Mouse (Mus musculus): ENCODE measurements at regions not wholly inside any gene's neighbourhood (a gene's known extent, or its start where the extent isn't known, plus 50 kb on each side); places are given as distances from the start of the nearest gene placed in this dataset.

DNA sequence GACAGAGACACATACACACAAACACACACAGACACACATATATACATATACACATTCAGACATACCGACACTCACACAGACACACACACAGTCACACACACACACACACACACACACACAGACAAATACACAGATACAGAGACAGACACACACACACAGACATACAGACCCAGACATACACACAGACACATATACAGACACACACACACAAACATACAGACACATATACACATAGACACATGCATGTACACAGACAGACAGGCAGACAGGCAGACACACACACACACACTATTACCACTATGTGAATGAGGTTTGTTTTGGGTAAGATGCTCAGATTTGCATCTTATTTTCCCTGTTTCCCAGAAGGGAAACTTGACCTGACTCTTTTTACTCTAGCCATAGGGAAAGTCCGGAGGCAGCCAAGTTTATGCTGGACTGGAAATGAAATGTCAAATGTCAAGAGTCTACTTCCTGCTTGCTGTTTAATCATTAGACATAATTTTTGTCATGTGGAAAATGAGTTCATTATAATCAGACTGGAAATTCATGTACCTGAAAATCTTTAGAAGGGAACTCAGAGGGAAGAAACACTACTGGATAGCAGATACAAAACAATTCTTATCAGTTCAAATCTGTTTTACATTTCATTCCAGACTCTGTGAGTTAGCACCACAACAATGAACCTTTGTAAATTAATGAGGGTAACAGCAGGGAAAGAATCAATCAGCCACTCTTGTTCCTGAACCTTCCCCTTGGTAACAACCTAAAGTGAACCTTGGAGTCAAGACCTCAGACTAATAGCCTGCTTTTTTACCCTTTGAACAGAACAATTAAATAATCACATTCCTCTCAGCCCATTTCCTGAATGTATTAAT is 651.1 kb downstream of the Gsdmc2 start:
- no peak for DNase-seq (ENCODE audit: low spot score in 2 of 2)

DNA sequence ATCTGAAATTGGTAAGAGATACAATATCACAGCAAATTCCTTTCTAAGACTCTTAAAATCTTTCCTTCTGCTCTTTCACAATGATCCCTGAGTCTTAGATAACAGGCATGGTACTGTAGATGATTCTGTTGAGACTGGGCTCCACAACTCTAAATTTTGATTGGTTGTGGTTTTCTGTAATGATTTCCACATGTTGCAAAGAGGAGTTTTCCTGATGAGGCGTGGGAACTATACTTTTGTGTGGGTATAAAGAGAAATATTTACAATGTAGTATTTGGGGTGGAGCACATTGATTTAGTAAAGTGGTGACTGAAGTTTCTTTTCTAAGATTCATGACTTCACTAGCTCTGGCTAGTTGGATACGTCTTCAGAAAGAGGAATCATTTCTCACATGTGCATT is 653.2 kb downstream of the Gsdmc2 start:
- DNase-seq (ENCODE audit: low spot score in 2 of 2) = no peak

DNA sequence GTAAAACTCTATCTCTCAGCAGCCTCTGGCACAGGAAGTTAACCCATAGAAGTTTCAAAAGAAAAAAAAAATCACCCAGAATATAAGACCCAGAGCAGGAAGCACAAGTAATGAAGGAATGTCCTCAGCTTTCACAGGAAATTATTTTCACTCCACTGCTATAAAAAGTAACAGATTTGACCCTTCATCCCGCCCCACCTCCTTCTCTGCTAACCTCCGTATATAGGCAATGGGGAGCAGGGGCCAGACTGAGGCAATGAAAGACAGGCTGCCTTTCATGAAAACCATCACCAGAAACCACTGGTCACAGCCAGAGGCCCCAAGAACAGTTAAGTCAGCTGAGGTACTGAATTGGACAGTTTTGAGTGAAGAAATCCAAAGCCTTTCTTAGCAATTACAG is 654.9 kb downstream of the Gsdmc2 start:
- no peak for DNase-seq (ENCODE audit: low spot score in 2 of 2)

DNA sequence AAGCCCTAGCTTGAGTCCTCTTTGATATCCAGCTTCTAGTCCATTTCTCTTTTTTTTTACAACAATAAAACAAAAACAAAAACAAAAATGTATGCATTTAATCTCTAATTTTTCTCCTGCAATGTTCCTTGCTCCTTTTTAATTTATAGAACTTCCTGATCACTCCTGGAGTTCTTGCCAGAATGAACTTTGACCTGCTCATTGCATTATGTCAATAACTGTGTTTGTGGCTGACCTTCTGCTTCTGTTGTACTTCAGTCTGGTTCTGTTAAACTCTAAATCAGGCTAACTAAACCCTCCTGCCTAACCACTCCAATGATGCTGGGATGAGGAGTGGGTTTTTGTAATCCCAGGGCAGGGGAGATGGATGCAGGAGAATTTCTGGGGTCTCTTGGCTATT is 674.0 kb downstream of the Gsdmc2 start:
- DNase-seq (ENCODE audit: low spot score in 2 of 2) = no peak

DNA sequence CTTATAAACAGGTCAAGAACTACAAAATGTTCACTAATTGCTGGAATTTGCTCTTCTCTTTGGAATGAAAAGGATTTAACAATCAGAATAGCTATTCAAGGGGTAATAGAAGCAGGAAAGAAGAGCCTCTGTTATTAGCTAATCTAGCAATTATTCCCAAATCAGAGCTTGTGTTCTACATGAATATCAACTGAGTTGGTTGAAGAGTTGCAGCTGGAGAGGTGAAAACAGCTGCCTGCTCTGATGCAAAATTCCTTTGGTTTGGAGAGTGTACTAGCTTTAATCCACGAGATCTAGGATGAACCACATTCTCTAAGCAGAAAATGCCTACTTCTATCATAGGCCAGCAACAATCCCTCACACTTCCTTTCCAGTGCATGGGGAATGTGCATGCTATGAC is 674.8 kb downstream of the Gsdmc2 start:
- DNase-seq (ENCODE audit: low spot score in 2 of 2) = no peak

DNA sequence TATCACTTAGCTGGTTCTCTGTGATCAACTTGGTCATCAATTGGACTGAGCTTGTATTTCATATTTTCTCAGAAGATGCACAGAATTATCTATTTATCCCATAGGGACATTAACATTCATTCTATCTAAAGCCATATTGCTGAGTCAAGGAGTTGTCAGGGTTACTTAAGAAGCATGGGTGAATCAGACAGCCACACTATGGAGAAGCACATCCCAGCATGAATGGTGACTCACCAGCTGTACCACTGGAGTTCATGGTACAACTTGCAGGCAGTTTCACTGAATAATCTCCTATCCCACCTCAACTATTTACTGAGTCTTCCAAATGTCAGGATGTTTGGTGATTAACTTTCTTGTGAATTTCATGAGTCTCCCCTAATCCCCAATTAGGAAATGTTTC is 678.6 kb downstream of the Gsdmc2 start:
- DNase-seq (ENCODE audit: low spot score in 2 of 2) = no peak

DNA sequence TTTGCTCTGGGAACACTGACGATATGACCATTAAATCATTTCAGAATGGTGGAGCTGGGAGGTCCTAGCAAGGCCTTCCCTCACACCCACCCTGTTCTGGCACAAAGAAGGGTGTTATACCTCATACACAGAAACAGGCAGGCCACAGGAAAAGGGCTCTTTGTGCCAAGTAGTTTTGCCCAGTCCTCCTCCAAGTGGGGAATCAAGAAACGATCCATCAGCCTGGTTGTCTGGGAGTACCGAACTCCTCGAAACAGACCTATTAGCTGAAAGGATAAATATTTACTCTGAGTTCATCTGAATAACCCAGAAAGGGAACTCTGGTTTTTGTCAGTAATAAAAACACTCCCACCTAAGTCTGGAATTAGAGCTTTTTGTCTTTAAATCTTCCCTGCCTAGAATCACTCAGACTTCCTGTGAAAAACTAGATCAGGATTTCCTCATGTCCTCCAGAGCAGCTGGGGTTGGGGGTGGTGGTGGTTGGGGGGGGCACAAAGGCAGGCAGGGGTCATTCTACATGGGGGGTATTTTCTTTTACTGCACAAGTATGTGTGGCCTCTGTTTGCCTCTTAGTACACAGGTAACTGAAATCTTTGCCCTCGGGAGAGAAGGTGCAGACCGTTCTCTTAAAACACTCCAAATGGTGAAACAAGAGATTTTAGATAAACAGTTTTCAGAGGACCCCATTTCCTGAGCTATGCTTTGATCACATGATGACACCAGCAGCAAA is 681.3 kb downstream of the Gsdmc2 start:
- no peak for DNase-seq (ENCODE audit: low spot score in 2 of 2)

DNA sequence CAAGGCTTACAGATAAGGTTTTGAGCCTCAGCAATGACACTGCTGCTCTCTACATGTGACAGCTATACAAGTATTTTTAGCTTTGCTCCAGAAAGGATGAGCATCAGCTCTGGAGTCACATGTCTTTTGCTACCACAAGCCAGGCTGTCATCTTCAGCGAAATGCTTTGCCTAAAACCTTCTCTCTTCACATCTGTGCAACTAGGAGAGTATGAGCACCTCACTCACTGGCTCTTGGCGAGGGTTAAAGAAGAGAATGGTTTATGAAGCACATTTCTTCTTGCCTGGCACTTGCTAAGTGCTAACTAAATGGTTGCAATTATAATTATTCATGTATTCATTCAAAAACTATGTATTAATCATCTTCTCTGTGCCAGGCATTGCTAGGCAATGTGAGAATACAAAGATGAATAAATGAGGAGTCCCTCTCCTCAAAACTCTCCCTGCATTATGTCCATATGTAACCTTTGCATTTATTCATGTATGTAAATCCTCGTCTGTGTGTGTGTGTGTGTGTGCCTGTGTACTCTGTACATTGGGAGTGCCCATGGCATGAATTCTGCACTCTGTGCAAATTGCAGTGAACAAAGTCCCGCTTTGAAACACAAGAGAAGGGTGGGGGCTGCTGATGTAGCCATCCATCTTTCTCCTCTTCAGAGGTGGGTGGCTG is 682.0 kb downstream of the Gsdmc2 start:
- DNase-seq (ENCODE audit: low spot score in 2 of 2) = no peak

DNA sequence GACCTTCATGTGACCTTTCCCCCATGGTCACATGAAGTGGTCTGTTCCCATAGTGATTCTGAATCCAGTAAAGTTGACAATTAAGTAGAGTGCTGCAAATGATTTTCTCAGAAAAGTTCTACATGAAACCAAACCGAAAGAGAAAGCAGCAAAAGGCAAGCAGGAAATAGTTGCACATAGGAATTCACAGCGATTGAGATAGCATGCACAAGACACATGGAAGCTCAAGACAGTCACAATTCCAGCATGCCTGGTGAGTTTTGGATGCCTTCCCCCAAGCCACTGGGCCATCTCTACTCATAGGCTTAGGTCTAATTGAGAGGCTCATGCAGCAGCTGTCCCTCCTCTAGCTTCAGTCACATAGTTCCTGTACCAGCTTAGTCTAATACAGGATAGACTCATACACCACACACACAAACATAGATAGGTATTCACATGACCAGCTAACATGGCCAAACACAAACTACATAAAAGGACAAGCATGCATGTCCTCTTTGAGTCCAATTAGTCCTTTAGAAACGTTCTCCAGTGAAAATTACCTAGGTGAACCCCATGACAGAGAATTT is 721.8 kb downstream of the Gsdmc2 start:
- DNase-seq (ENCODE audit: low spot score in 2 of 2) = no peak

DNA sequence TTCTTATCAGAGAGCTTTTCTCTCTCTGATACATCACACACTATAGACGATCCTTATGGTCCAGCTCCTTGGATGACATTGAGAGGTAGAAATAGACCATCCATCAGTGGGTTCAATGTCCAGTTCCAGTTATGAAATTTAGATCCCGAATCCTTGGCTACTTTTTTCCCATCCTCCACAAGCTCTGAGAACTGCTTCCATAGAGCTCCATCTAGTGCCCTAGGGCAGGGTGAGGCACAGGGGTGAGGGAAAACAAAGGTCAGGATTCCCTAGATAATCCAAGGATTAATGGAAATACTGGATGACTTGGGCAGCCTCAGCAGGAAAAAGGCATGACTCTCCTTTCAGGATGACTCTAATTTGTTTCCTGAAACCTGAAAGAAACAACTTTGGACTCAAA is 732.1 kb downstream of the Gsdmc2 start:
- DNase-seq (ENCODE audit: low spot score in 2 of 2) = no peak

DNA sequence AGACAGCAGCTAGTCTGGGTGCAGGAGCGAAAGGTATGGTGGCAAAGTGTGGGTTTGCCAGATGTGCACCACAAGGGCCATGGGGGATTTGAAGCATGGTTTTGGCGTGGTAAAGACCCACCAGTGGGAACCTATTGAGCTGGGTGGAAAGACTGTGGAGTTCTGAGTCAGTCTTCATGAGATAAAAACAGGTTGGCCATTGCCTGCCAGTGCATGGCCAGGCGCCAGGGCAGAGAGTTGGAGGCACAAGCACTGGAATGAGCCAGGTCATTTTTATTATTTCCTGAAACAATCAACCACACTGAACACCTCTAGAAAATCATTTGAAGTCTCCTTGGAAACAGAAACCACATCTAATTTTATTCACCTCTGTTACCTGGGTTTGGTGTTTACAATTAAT is 744.9 kb downstream of the Gsdmc2 start:
- DNase-seq (ENCODE audit: low spot score in 2 of 2) = no peak

DNA sequence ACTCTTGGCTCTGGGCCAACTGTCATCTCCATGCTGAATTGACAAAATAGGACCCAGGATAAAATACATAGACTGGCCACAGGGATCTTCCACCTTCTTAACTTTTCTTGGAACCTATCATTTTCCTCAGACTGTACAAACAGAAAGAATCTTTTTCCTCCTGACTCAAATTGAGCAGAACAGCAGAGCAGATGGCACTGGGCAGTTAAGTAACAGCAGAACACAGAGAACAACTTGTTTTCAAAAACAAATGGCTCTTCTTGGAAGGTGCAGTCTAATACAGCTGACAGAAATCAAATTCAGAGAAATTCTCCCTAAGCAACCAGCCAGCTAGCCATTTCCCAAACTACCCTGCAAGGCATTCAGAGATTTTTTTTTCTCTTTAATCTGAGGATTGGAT is 763.0 kb downstream of the Gsdmc2 start:
- DNase-seq (ENCODE audit: low spot score in 2 of 2) = no peak

DNA sequence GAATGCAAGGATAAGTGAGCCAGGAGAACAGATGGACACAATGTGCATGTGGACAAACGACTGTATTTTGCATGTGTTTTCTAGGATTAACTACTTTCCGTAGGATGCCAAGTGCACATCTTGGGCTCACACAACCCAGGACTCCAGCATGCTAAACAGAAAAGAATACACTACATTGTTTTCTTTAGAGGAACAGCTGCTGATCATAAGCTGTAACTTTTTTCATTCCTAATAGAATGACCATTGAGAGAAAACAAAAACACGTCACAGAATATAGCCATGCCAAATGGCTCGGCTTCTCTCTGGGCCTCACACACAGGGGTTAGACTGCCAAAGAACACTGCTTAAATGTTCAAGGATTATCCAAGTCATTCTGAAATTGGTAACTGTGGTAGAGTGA is 765.2 kb downstream of the Gsdmc2 start:
- no peak for DNase-seq (ENCODE audit: low spot score in 2 of 2)

DNA sequence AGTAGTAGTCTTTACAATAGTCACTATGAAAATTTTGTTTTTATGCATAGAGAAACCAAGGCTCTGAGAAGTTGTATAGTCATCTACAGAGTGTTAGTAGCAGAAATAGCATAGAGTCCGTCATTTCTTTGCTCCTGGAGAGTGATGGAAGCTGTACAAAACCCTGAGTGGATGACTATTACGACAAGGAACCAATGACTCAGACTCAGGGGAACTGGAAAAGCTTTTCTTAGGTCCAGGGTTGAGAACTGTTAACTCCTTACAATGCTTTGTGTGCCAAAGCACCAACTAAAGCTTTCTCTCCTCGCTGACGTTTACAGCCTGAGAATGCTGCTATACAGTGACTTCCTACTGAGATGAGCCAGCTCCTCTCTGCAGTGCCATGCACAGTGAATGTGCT is 773.1 kb downstream of the Gsdmc2 start:
- DNase-seq (ENCODE audit: low spot score in 2 of 2) = no peak

DNA sequence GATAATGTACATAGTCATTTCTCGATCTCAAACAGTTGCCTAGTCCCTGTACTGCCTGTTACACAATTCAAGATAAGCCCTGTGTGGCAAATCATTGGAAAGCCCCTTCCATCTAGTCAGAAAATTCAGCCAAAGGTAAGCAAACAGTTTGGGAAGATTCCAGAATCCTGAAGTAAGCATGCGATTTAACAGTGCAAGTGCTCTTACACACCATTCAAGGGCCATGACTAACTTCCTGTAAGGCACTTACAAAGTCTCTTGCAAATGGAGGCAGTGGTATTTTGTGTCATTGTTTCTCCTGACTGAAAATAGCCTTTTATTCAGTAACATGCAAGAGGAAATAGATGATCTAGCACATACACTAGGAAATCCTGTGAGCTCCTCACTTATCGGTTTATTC is 777.9 kb downstream of the Gsdmc2 start:
- DNase-seq (ENCODE audit: low spot score in 2 of 2) = no peak

DNA sequence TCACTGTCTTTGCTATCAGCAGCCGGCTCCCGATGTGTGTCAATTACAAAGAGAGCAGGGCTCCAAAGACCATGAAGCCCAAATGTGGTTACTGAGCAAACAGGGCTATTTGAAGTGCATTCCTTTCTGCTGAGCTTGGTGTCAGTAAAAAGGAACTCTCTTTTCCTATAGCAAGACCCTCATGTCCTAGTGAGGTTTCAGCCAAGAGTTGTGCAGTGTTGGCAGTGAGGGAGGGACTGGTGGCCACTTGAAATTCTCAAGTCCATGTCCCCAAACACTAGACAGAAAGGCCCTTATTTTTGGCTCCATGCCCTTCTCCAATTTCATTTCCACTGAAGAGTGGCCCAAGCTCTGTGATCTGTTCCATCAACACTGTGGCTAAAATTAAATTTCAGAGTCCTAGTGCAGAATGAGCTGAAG is 778.9 kb downstream of the Gsdmc2 start:
- DNase-seq (ENCODE audit: low spot score in 2 of 2) = no peak

DNA sequence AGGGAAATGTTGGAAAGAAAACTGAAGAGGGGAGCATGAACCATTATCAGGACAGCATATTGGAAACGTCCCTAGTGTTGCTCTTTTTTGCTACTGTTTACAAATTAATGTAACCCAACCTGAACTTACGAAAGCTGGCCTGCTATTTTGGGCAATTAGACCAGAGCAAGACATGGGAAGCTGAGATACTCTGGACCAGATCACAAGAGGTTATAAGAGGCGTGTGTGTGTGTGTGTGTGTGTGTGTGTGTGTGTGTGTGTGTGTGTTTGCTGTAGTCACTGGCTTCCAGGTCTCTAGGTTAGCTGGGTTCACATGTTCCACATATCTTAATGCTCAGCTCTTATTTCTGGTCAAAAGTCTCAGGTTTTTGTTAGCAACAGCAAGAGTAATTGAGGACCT is 783.1 kb downstream of the Gsdmc2 start:
- no peak for DNase-seq (ENCODE audit: low spot score in 2 of 2)

DNA sequence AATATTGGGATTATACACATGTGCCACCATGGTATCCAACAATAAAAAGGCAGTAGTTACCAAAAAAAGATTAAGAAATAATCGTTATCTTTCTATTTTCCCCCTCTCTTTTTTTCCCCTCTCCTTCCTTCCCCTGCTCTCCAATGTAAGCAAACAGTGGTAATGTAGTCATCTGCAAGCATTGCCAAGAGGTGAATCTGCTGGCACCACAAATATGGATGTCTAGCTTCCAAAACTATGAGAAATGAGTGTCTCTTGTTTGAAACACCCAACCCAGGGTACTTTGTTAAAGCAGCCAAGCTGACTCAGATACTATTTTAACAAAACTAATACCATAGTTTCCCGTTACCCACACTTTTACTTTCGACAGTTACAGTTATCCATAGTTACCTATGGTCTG is 784.2 kb downstream of the Gsdmc2 start:
- no peak for DNase-seq (ENCODE audit: low spot score in 2 of 2)

DNA sequence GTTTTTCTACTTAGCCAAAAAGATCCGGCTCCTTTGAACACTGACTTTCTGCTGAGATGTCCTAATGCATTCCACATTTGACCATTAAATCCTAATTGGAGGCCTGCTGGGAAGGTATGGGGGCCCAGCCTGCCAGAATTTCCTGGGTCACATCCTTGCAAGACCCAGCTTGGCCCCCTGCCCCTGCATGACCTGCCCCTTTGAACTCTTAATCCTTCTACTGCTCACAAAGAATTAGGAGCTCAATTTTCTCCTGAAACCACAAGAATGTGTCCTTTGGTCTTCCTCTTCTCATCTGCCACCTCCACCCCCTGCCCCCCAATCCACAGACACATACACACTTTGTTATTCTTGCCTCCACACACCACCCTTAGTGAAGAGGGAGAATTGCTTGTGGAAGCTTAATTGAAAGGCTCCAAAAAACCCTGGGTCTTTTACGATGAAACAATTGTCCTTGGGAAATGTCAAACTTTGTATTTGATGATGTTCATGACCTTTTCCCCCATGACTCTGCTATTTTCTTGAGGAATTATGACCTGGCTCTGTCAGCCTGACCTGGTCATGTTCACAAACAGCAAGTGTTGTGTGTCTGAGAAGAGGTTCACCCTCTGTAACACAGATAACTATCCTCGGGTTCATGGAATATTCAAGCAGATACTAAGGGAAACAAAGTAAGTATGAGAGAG is 792.3 kb downstream of the Gsdmc2 start:
- DNase-seq (ENCODE audit: low spot score in 2 of 2) = no peak

DNA sequence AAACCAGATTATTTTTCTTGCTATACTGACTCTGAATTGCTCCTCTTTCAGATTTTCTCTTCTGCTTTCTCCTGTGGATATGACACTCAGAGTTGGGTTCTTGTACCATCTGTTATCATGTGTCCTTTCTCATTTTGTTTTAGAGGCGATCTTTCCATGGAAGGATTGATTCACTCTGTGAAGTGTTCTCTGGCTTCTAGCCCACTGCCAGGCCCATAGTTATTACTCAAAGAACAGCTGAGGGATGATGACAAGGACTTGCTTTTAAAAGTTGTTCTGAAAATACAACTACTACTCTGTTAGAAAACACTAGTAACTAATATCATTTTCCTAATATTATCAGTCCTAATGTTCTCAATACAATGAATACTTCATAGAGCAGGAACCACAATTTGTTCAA is 794.9 kb downstream of the Gsdmc2 start:
- no peak for DNase-seq (ENCODE audit: low spot score in 2 of 2)

DNA sequence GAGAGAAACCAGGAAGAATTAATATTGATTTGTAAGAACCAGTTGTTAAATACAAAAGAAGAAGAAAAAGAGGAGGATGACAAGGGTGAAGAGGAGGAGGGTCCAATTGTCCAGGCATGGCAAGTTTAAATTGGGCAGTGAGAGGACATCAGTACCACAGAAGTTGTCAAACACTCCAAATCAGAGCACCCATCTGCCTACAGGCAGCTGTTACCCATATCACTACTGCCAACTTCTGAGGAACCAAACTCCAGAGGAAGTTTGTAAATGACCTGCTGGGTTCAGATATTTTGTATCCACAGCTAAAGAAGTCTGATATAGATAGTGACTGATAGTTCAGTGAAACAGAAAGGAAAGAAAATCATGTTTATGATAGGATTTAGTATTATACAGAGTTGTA is 802.6 kb downstream of the Gsdmc2 start:
- no peak for DNase-seq (ENCODE audit: low spot score in 2 of 2)

DNA sequence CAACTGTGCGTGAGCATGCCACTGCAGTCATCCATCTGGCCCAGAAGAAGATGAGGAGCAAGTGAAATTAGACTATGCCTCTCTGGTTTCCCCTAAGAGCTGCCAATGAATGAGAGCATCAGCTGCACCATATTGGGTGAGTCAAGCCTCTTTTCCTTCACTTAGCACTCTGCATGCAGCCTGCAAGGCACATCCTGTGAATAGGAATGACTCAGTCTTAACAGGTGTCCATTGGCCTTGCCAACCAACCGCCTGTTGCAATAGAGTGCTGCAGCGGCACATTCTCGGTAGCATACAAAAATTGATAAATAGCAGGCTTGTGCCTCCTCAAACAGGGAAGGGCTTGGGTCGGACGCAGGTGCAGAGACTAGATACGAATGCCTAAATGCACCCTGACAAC is 808.7 kb downstream of the Gsdmc2 start:
- no peak for DNase-seq (ENCODE audit: low spot score in 2 of 2)
